Mouse (Mus musculus): Measurements from ENCODE around the gene Sqstm1.

Sqstm1 gene

GRCm38 (mm10) chr11:50230481-50231304, 20.1 kb upstream of the Sqstm1 start:
- no peak for DNase-seq (ENCODE audit: low read depth, low spot score)

GRCm38 (mm10) chr11:50229252-50229910, 18.8 kb upstream of the Sqstm1 start:
- no peak for DNase-seq (ENCODE audit: low read depth, low spot score)

GRCm38 (mm10) chr11:50228772-50229171, 18.1 kb upstream of the Sqstm1 start:
- no peak for DNase-seq (ENCODE audit: low read depth, low spot score)

- DNase-seq (ENCODE audit: low read depth, low spot score): no peak
Observed at GRCm38 (mm10) chr11:50227736-50228135, 17.1 kb upstream of the Sqstm1 start.

- DNase-seq (ENCODE audit: low read depth, low spot score): no peak
Observed at GRCm38 (mm10) chr11:50227226-50227625, 16.6 kb upstream of the Sqstm1 start.

- DNase-seq (ENCODE audit: low read depth, low spot score): no peak
Observed at GRCm38 (mm10) chr11:50226406-50226805, 15.8 kb upstream of the Sqstm1 start.

GRCm38 (mm10) chr11:50225611-50226378, 15.2 kb upstream of the Sqstm1 start:
- no peak for DNase-seq (ENCODE audit: low read depth, low spot score)

- peak; percentile 66 for DNase-seq (ENCODE audit: low read depth, low spot score)
Observed at GRCm38 (mm10) chr11:50224671-50225530, 14.3 kb upstream of the Sqstm1 start.

- DNase-seq (ENCODE audit: low read depth, low spot score): no peak
Observed at GRCm38 (mm10) chr11:50223783-50224662, 13.4 kb upstream of the Sqstm1 start.

- DNase-seq (ENCODE audit: low read depth, low spot score): no peak
Observed at GRCm38 (mm10) chr11:50222559-50223276, 12.1 kb upstream of the Sqstm1 start.

GRCm38 (mm10) chr11:50219833-50220232, 9.2 kb upstream of the Sqstm1 start:
- DNase-seq (ENCODE audit: low read depth, low spot score): no peak

- DNase-seq (ENCODE audit: low read depth, low spot score): no peak
Observed at GRCm38 (mm10) chr11:50217811-50218210, 7.2 kb upstream of the Sqstm1 start.

GRCm38 (mm10) chr11:50216724-50217366, 6.2 kb upstream of the Sqstm1 start:
- no peak for DNase-seq (ENCODE audit: low read depth, low spot score)

GRCm38 (mm10) chr11:50215633-50216032, 5.0 kb upstream of the Sqstm1 start:
- DNase-seq (ENCODE audit: low read depth, low spot score): no peak

GRCm38 (mm10) chr11:50214631-50215030, 4.0 kb upstream of the Sqstm1 start:
- DNase-seq (ENCODE audit: low read depth, low spot score): no peak

- DNase-seq (ENCODE audit: low read depth, low spot score): no peak
Observed at GRCm38 (mm10) chr11:50212848-50213758, 2.5 kb upstream of the Sqstm1 start.

- no peak for DNase-seq (ENCODE audit: low read depth, low spot score)
Observed at GRCm38 (mm10) chr11:50212060-50212739, 1.6 kb upstream of the Sqstm1 start.

All from brain, embryonic 18.5 days (tissue).